Mouse (Mus musculus): ENCODE data around the gene Kif2c.

GRCm38 (mm10) chr4:117148047-117148713, 34.3 kb downstream of the Kif2c start:
- no peak for TF ChIP-seq CTCF (IDR thresholded peaks at IDR 0.05; ENCODE audit: low read depth, low read length)
- TF ChIP-seq POLR2A (IDR thresholded peaks at IDR 0.05; ENCODE audit: extremely low read depth, insufficient read depth, low read length), result no peak
